Mouse (Mus musculus) gastrocnemius, postnatal 14 days (tissue): ENCODE measurements around the gene Kdm2b. TPM values are rescaled to one million over a fixed set of nuclear protein-coding genes. Genes with fewer than 3 reads are reported as not detected.

Experiments used
- DNase-seq: peaks from one replicate; pipeline ENCODE4 v3.0.0; 2021; ENCODE audit warnings: mixed read lengths
- intact Hi-C: fragments of 180-260 bp; cut with DNase I; formaldehyde crosslinking; loops from one replicate; pipeline ENCODE4 v1.15.1; 2025; ENCODE audit warnings: low total_unique reads
- total RNA-seq, 2 experiments: library from RNA; stranded (reverse); gene quantifications; 2 replicates each; pipeline ENCODE4 v1.2.3; 2021

Kdm2b gene
- total RNA-seq, 2 experiments from 2014 or later = 13.4 to 14.4 TPM

- intact Hi-C loops = no loop called here
- DNase-seq = no peak
Measured at GRCm38 (mm10) chr5:122880241-122880980, 109.2 kb downstream of the Kdm2b start.

- no peak for DNase-seq
- intact Hi-C loops = loop anchor here (5.0 kb wide), 1 partner anchor 59 kb away; no protein-coding TSS in a partner anchor
Measured at GRCm38 (mm10) chr5:122876671-122877070, 113.0 kb downstream of the Kdm2b start.

- no peak for DNase-seq
Measured at GRCm38 (mm10) chr5:122874359-122874758, 115.3 kb downstream of the Kdm2b start.

GRCm38 (mm10) chr5:122873573-122873972, 116.0 kb downstream of the Kdm2b start:
- intact Hi-C loops = no loop called here
- no peak for DNase-seq

More at GRCm38 (mm10) chr5:122874359-122874758, 115.3 kb downstream of the Kdm2b start:
- intact Hi-C loops = no loop called here

- intact Hi-C loops = no loop called here
Measured at GRCm38 (mm10) chr5:122872626-122873025, 117.0 kb downstream of the Kdm2b start.

GRCm38 (mm10) chr5:122863053-122863452, 126.6 kb downstream of the Kdm2b start:
- DNase-seq = no peak
- intact Hi-C loops = no loop called here

More at GRCm38 (mm10) chr5:122872626-122873025, 117.0 kb downstream of the Kdm2b start:
- DNase-seq = no peak

GRCm38 (mm10) chr5:122855858-122856257, 133.8 kb downstream of the Kdm2b start:
- intact Hi-C loops = no loop called here

GRCm38 (mm10) chr5:122852611-122853010, 137.0 kb downstream of the Kdm2b start:
- DNase-seq = no peak
- intact Hi-C loops = no loop called here

More at GRCm38 (mm10) chr5:122855858-122856257, 133.8 kb downstream of the Kdm2b start:
- DNase-seq = no peak

GRCm38 (mm10) chr5:122850319-122851002, 139.2 kb downstream of the Kdm2b start:
- DNase-seq = peak; percentile 72
- intact Hi-C loops = no loop called here

GRCm38 (mm10) chr5:122849521-122850318, 139.9 kb downstream of the Kdm2b start, which contains the start of gene Rnf34:
Gene Rnf34 (plus strand): TSS chr5:122850048.
- intact Hi-C loops = no loop called here
- peak; percentile 99 for DNase-seq

- no peak for DNase-seq
- intact Hi-C loops = no loop called here
Measured at GRCm38 (mm10) chr5:122843799-122844198, 145.8 kb downstream of the Kdm2b start.

GRCm38 (mm10) chr5:122841126-122841525, 148.5 kb downstream of the Kdm2b start:
- DNase-seq = no peak
- intact Hi-C loops = no loop called here

- intact Hi-C loops = no loop called here
- DNase-seq = no peak
Measured at GRCm38 (mm10) chr5:122832996-122833395, 156.6 kb downstream of the Kdm2b start.

- DNase-seq = no peak
- intact Hi-C loops = no loop called here
Measured at GRCm38 (mm10) chr5:122832536-122832935, 157.1 kb downstream of the Kdm2b start.

GRCm38 (mm10) chr5:122825099-122825498, 164.5 kb downstream of the Kdm2b start:
- intact Hi-C loops = no loop called here
- no peak for DNase-seq

GRCm38 (mm10) chr5:122824450-122824849, 165.2 kb downstream of the Kdm2b start:
- no peak for DNase-seq
- intact Hi-C loops = no loop called here

GRCm38 (mm10) chr5:122823976-122824375, 165.6 kb downstream of the Kdm2b start:
- intact Hi-C loops = no loop called here
- no peak for DNase-seq

- DNase-seq = no peak
- intact Hi-C loops = no loop called here
Measured at GRCm38 (mm10) chr5:122822441-122822840, 167.2 kb downstream of the Kdm2b start.

- intact Hi-C loops = no loop called here
Measured at GRCm38 (mm10) chr5:122821524-122821885, 168.1 kb downstream of the Kdm2b start.

More at GRCm38 (mm10) chr5:122821524-122821885, 168.1 kb downstream of the Kdm2b start:
- DNase-seq = no peak
